Mouse (Mus musculus) layer of hippocampus, adult 9-10 months (tissue): Measurements from ENCODE around the gene Gm21970.

Source experiments
- DNase-seq: peaks from one replicate; pipeline ENCODE4 v3.0.0; 2022; ENCODE audit warnings: low spot score

Gene Gm21970

GRCm38 (mm10) chr16:91391421-91391820 lies at the start of gene Gm21970:
TSS of gene Gm21970 (plus strand) at chr16:91391721.
- DNase-seq: no peak

DNA sequence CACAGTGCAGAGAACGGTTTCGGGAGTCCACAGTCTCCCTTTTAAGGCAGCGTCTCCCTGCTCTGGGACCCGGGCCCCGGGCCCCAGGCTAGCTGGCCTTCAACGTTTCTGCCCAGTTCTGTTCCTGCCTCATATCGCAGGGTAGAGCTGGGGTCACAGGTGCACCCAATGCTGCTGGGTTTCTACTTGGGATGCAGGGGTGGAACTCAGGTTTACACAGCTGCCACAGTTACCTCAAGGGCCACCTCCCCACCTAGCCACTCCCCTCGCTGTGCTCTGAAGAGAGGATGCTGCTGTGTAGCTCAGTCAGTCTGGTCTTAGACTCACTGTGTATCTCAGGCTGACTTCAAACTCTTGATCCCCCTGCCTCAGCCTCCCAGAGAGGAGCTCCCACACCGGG lies 45.0 kb upstream of the Gm21970 start:
- no peak for DNase-seq

GRCm38 (mm10) chr16:91347491-91348263 lies 43.8 kb upstream of the Gm21970 start:
- DNase-seq: no peak

- DNase-seq: no peak
Observed at GRCm38 (mm10) chr16:91348264-91348565, 43.3 kb upstream of the Gm21970 start.

- no peak for DNase-seq
Observed at GRCm38 (mm10) chr16:91348588-91349330, 42.8 kb upstream of the Gm21970 start.

DNA sequence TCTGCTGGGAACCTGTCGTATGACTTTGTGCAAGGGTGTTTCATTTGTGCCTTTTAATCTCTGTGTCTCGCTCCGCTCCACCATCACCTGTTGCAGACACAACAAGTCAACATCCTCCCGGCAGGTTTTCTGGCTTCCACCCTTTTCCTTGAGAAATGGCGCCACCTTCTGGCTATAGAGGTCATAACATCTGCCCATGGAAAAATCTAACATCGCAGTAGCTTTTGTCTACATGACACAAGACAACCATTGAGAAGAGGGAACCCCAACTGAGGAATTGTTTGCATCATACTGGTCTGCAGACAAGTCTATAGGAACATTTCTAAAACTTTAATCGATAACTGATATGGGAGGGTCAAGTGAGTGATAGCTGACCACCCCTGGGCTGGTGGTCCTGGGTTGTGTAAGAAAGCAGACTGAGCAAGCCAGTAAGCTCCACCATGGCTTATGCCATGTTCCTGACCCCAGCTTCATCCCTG lies 39.4 kb upstream of the Gm21970 start:
- DNase-seq: peak; percentile 72

DNA sequence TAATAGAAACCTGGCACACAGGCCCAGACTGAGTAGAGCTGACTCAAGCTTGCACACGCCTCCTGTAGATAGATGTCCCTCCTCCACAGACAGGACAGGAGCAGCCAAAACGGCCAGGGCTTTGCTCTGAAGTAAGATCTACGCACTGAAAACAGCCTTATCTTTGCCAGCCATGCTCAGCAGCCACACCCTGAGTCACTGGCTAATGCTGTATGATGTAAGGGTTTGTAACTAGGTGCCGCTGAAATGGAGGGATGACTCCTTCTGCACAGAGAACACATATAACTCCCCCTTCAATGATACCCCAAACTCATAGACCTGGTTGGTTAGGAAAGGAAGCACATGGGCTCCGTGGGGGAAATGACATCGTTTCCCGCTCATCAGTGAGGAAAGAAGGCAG lies 38.8 kb upstream of the Gm21970 start:
- no peak for DNase-seq

- DNase-seq: no peak
Observed at GRCm38 (mm10) chr16:91353177-91353576, 38.3 kb upstream of the Gm21970 start.

DNA sequence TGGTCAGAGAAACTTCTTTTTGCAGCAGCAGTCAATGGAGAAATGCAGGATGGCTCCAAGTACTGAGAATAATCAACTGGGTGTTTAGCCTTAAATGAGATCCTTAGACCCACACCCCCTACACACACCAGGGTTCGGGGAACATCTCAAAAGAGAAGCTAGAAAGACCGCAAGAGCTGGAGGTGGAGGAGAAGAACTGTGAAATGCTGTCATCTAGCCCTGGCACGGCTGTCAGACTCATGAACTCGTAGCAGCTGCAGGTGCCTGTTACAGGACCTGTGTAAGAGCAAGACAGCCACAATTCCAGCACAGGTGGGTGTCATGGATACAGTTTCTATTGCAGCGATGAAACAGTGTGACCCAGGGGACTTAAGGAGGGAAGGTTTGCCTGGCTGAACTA lies 37.9 kb upstream of the Gm21970 start:
- no peak for DNase-seq

DNA sequence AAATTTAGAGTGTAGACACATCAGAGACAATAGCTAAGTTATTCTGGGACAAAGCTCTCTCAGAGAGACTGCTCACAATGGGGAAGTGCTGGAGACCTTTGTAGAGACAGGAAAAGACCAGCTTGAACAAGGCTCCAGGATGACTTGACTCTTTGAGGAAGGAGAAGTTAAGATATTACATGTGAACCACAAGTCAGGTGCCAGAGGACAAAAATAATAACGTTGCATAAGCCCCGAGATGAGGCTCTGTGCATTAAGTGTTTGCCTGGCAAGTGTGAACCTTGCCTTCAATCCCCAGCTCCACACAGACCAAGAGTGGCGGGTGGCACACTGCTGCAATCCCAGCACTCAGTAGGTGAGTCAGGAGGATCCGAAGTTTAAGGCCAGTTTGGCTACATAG lies 36.9 kb upstream of the Gm21970 start:
- no peak for DNase-seq

- DNase-seq: no peak
Observed at GRCm38 (mm10) chr16:91355160-91355559, 36.4 kb upstream of the Gm21970 start.

DNA sequence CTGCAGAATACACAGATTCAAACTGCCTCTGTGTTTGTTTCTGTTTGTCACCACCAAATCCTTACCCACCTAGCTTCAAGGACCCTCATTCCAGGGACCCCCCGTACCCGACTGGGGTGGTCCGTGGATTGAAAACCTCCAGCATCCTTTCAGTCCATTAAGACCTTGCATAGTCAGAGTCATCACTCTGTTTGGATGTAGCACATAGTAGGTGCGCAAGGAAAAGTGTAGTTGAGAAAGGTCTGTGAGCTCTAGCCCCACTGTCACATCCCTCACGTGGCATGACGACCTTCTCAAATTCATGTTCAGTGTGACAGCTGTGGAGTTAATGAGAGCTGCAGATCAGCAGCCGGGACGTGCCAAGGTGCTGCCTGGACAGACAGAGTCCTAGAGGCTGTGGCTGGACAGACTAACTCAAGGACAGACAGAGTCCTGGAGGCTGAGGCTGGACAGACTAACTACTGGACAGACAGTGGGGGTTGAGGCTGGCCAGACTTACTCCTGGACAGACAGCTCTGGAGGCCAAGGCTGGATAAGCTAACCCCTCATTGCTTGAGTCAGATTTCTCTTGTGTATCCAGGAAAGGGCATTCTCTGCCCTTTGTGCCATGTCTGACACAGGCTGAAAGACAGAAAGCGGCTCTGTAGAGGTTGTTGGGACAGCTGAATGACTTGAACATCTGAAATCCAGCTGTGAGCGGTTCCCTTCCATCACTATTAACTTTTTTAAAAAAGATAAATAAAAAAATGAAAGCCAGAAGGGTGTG lies 34.6 kb upstream of the Gm21970 start:
- DNase-seq: no peak

GRCm38 (mm10) chr16:91357526-91357900 lies 34.0 kb upstream of the Gm21970 start:
- DNase-seq: no peak

DNA sequence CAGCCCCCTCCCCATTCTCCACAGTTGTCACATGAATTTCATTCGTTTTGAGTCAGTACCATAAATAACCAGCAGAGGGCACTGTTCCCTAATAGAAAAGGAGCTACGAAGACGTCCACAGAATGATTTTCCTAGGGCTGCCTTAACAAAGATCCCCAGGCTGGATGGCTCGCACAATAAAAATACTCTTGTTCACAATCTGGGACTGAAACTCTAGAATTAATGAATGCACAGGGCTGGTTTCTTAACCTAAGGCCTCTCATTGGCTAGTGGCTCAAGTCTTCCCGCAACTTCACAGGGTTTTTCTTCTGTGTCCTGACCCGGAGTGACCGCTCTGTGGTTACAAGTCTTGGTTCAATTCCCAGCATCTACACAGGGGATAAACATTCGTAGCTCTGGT lies 33.0 kb upstream of the Gm21970 start:
- DNase-seq: peak; percentile 77

DNA sequence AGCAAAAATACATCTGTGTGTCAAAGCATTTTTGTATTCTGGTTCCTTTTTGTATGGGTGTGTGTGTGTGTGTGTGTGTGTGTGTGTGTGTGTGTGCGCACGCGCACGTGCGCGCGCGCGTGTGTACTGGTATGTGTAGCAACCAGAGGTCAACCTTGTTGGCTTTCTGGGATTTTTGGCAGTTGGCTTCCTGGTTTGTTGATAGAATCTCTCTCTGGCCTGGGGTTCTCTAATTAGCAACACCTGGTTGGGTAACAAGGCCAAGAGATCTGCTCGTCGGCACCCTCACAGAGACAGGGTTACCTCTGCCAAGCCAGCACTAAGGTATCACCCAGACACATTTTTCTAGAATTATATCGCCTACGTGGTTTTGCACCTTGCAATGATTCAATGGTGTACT lies 32.0 kb upstream of the Gm21970 start:
- no peak for DNase-seq

- DNase-seq: no peak
Observed at GRCm38 (mm10) chr16:91360162-91360561, 31.4 kb upstream of the Gm21970 start.

GRCm38 (mm10) chr16:91362006-91362405 lies 29.5 kb upstream of the Gm21970 start:
- no peak for DNase-seq

GRCm38 (mm10) chr16:91362616-91363272 lies 28.8 kb upstream of the Gm21970 start:
- no peak for DNase-seq

- no peak for DNase-seq
Observed at GRCm38 (mm10) chr16:91363483-91363882, 28.0 kb upstream of the Gm21970 start.

DNA sequence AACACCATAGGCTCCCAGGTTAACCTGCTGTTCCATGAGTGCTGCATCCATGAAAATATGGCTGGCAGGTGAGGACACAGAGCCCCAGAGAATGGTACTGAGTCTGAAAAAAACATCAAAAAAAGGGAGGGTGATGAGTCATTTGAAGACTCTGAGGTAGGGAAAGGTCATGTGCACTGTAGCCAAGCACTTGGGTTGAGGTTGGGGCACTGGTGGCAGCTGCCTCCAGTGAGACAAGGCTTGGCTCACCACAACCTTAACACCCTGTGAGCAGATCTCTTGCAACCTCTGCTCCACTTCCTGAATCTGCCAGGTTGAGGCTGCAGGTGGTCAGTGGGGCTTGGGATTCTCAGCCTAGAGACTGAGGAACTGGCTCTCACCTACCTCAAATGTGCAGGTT lies 25.0 kb upstream of the Gm21970 start:
- no peak for DNase-seq

DNA sequence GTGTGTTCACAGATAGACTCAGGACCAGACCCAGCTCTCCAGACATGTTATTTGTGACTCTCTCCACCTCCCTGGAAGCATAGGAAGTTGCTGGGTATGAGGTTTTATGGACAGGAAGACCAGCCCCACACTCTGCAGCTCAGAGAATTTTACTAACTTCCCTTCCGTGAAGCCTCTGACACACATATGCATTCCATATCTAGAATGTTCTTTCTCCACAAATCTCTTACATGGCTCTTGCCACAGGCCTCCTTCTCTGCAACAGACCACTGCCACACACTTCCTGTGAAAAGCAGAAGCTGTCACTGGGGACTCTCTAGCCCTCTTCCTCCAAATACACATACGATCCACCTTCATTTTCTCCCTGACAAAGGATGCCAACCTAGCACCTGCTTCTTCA lies 24.5 kb upstream of the Gm21970 start:
- DNase-seq: no peak
